Mouse (Mus musculus): Measurements from ENCODE around the gene Heyl.
A peak's percentile ranks its signal among the peaks of the same experiment; 100 is the strongest.
"Not testable (repeated sequence)": the region's sequence is repeated elsewhere in the genome, so short reads cannot be mapped to it uniquely, and the experiment has no call there.

The Heyl gene

GRCm38 (mm10) chr4:123235835-123236430, 2.6 kb downstream of the Heyl start:
- no peak for DNase-seq (ENCODE audit: low spot score)

- no peak for DNase-seq (ENCODE audit: low spot score)
Observed at GRCm38 (mm10) chr4:123236431-123237031, 3.2 kb downstream of the Heyl start.

- DNase-seq (ENCODE audit: low spot score) = no peak
Observed at GRCm38 (mm10) chr4:123237386-123238266, 4.3 kb downstream of the Heyl start.

- no peak for DNase-seq (ENCODE audit: low spot score)
Observed at GRCm38 (mm10) chr4:123239361-123240203, 6.2 kb downstream of the Heyl start.

GRCm38 (mm10) chr4:123246221-123246620, 12.9 kb downstream of the Heyl start:
- DNase-seq (ENCODE audit: low spot score) = no peak

GRCm38 (mm10) chr4:123246651-123247050, 13.3 kb downstream of the Heyl start:
- no peak for DNase-seq (ENCODE audit: low spot score)

GRCm38 (mm10) chr4:123247147-123247880, 14.0 kb downstream of the Heyl start:
- no peak for DNase-seq (ENCODE audit: low spot score)

- DNase-seq (ENCODE audit: low spot score) = no peak
Observed at GRCm38 (mm10) chr4:123248971-123249567, 15.7 kb downstream of the Heyl start.

- no peak for DNase-seq (ENCODE audit: low spot score)
Observed at GRCm38 (mm10) chr4:123252214-123252613, 18.9 kb downstream of the Heyl start.

GRCm38 (mm10) chr4:123254617-123255016, 21.3 kb downstream of the Heyl start:
- DNase-seq (ENCODE audit: low spot score) = no peak

- DNase-seq (ENCODE audit: low spot score) = no peak
Observed at GRCm38 (mm10) chr4:123260071-123260746, 26.9 kb downstream of the Heyl start.

GRCm38 (mm10) chr4:123261721-123262401, 28.5 kb downstream of the Heyl start, which contains the start of gene Pabpc4:
Pabpc4 (plus strand) TSS chr4:123262351.
- DNase-seq (ENCODE audit: low spot score) = no peak

- no peak for DNase-seq (ENCODE audit: low spot score)
Observed at GRCm38 (mm10) chr4:123271063-123271462, 37.7 kb downstream of the Heyl start.

- no peak for DNase-seq (ENCODE audit: low spot score)
Observed at GRCm38 (mm10) chr4:123280117-123280516, 46.8 kb downstream of the Heyl start.

- peak; percentile 85 for DNase-seq (ENCODE audit: low spot score)
Observed at GRCm38 (mm10) chr4:123282500-123282899, 49.1 kb downstream of the Heyl start.

GRCm38 (mm10) chr4:123282915-123283674, 49.7 kb downstream of the Heyl start:
- DNase-seq (ENCODE audit: low spot score) = peak; percentile 23

GRCm38 (mm10) chr4:123283675-123284064, 50.3 kb downstream of the Heyl start:
- not testable (repeated sequence) for DNase-seq (ENCODE audit: low spot score)

- DNase-seq (ENCODE audit: low spot score) = no peak
Observed at GRCm38 (mm10) chr4:123284731-123285624, 51.6 kb downstream of the Heyl start.

Data from T-cell, adult 2 months (primary cell).